1 mouse cellular context compared by ENCODE assay signal in the genomic region with DNA sequence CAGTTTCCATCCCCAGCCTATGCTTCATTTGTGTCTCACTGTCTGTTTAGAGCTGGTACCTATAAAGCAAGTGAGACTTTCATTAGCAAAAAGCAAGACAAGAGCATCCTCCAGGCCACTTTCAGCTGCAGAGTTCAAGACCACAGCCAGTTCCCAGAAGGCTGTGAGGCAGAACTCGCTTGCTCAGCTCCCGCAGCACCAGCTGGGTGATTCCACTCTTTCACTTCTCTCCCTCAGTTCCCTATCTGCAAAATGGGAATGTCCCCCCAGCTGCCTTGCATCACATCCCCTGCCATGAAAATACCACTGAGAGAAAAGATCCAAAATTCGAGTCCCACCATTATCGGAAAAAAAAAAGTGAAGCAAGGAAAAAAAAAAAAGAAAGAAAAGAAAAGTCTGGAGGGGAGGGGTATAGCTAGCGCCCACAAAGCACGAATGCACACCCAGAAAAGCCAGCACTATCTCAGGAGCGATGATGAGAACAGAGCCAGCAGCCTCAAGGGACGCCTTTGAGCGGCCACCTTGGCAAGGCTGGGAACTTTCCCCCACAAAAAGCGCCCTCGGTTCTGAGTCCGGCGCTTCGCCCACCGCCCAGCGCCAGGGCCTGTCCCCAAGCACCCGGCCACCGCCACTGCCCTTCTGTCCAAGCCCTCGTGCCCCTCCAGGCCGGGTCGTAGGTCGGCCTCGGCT.
A peak's percentile ranks its signal among the peaks of the same experiment; 100 is the strongest.
TF ChIP-seq lines count a peak whose summit lies in the region.

No protein-coding gene starts in this region.

TF ChIP-seq in CH12.LX, 34 proteins besides CTCF, POLR2A, EP300 and RAD21 (continued from another document):
- TF ChIP-seq TCF12 (IDR thresholded peaks at IDR 0.05; ENCODE audit: low read depth, low read length) (peak; percentile 49), UBTF (IDR thresholded peaks at IDR 0.05; ENCODE audit: low read depth, low read length) (peak; percentile 77; the same call in 1 of the 2 replicates), CHD1 (IDR thresholded peaks at IDR 0.05; ENCODE audit: low read depth, low read length) (0 out of 2 replicates have a peak, but pooled peaks have one; percentile 24), ZC3H11A (IDR thresholded peaks at IDR 0.05; ENCODE audit: low read depth, low read length) (no peak), MAX (IDR thresholded peaks at IDR 0.05; ENCODE audit: low read length) (0 out of 2 replicates have a peak, but pooled peaks have one; percentile 24)
